Comparison of ENCODE assay signal across 15 mouse cellular contexts in the genomic region with DNA sequence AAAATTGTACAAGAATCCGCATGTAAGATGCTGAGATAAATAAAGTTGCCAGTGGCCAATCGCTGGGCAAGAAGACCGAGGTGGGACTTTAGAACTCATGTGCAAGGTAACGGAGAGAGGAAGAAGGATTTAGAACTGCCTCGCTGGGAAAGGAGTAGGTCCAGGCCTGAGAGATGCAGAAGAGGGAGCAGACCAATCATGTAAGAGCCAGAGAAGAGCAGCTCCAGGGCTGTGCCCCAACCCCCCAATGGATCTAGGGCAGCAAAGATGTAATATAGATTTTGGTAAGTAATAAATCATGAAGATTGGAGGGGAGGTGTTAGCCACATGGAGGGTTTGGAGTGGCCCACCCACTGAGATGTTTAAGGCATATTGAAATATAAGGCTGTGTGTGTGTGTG.
"Had no signal": no experiment of that assay in that cellular context is flagged by ENCODE, and none has a peak within 500 bp of the region (broad histone marks: within the 10 kb centered on the region; RNA-seq: fewer than 3 reads in every experiment).

No protein-coding gene starts in this region.

- H3K4me3 ChIP-seq: layer of hippocampus, adult 2 months; limb, embryonic 12.5 days had no signal

- H3K27ac ChIP-seq: hindbrain, postnatal 0 days; layer of hippocampus, adult 2 months; limb, embryonic 12.5 days; liver, embryonic 14.5 days; macrophage had no signal

- H3K4me2 ChIP-seq: limb, embryonic 12.5 days had no signal

- DNase-seq: kidney, adult 11 months; kidney, postnatal 10 days; kidney, postnatal 4 days; lung, adult 2 months; lung, postnatal 14 days; retina, postnatal 1 day; right cerebral cortex, postnatal 4 days; spleen, adult 18-20 months; thymus, adult 18-20 months; thymus, postnatal 25 days had no signal

- ATAC-seq: hindbrain, postnatal 0 days had no signal

- H3K9me3 ChIP-seq: limb, embryonic 12.5 days had no signal

- H3K27me3 ChIP-seq: limb, embryonic 12.5 days had no signal

- H3K9ac ChIP-seq: limb, embryonic 12.5 days; liver, embryonic 14.5 days had no signal

- H3K36me3 ChIP-seq: limb, embryonic 12.5 days had no signal
